Comparison of ENCODE assay signal across 14 mouse cellular contexts in genomic region chr10:121252781-121253180, GRCm38 (mm10).
A peak's percentile ranks its signal among the peaks of the same experiment; 100 is the strongest.
DNase-seq lines count a peak whose midpoint lies in the region; ATAC-seq and TF ChIP-seq lines count a peak whose summit lies in the region.
"Had no signal": no experiment of that assay in that cellular context is flagged by ENCODE, and none has a peak within 500 bp of the region (broad histone marks: within the 10 kb centered on the region; RNA-seq: fewer than 3 reads in every experiment).

No protein-coding gene starts in this region.

- no peaks in the 10 kb centered on the region for H3K79me3 ChIP-seq in C2C12 (ENCODE audit: low read depth)

- no peaks in the 10 kb centered on the region for H3K79me2 ChIP-seq in liver, adult 2 months (ENCODE audit: control insufficient read depth, insufficient read depth, low read length)
- H3K79me2 ChIP-seq in C2C12 (ENCODE audit: control insufficient read depth, insufficient read depth), result no peaks in the 10 kb centered on the region

- no peak overlapping the region for H3ac ChIP-seq in C2C12 (ENCODE audit: control insufficient read depth, insufficient read length, low read depth)

- H3K9ac ChIP-seq in liver, adult 2 months (ENCODE audit: low read depth, low read length), result no peak overlapping the region
- no peak overlapping the region for H3K9ac ChIP-seq in liver, embryonic 12.5 days

- intact Hi-C loops in gastrocnemius, adult 2 months (cut with DNase I), result no loop called here
- intact Hi-C loops in gastrocnemius, postnatal 14 days (cut with DNase I; ENCODE audit: low total_unique reads), result loop anchor here (10.0 kb wide), 2 partner anchors 208 to 308 kb away; no protein-coding TSS in a partner anchor

- H3K4me2 ChIP-seq in liver, embryonic 12.5 days, result no peak overlapping the region

- no peak for DNase-seq in gastrocnemius, adult 2 months
- no peak for DNase-seq in gastrocnemius, postnatal 14 days
- DNase-seq in liver, adult 2 months (ENCODE audit: extremely low read depth, low read depth, low spot score), result no peak
- DNase-seq in brain, embryonic 14.5 days (ENCODE audit: low read depth), result no peak
- no peak for DNase-seq in layer of hippocampus, postnatal 36 days
- no peak for DNase-seq in gastrocnemius, postnatal 10 days
- DNase-seq: adrenal gland, postnatal 14 days; kidney, adult 11 months; right cerebral cortex, adult 18-20 months had no signal

- TF ChIP-seq CTCF in gastrocnemius, adult 2 months (IDR thresholded peaks at IDR 0.05), result peak; percentile 24; the same call in 1 of the 2 replicates
- peak; percentile 14; the same call in 1 of the 2 replicates for TF ChIP-seq CTCF in liver, adult 2 months (IDR thresholded peaks at IDR 0.05; ENCODE audit: low read depth, low read length)
- peak; percentile 9 for TF ChIP-seq CTCF in C2C12 (IDR thresholded peaks at IDR 0.05; ENCODE audit: control insufficient read depth, insufficient read depth, insufficient read length)
- peak; percentile 28; the same call in 1 of the 2 replicates for TF ChIP-seq CTCF in brain, embryonic 14.5 days (IDR thresholded peaks at IDR 0.05; ENCODE audit: borderline replicate concordance, extremely low read depth, insufficient read depth, insufficient read length)

- no peaks in the 10 kb centered on the region for H3K36me3 ChIP-seq in liver, adult 2 months (ENCODE audit: control insufficient read depth, insufficient read depth, low read length)
- no peaks in the 10 kb centered on the region for H3K36me3 ChIP-seq in liver, embryonic 12.5 days
- H3K36me3 ChIP-seq in C2C12 (ENCODE audit: control insufficient read depth, insufficient read depth), result no peaks in the 10 kb centered on the region
- H3K36me3 ChIP-seq: hindbrain, embryonic 10.5 days had no signal

- no peaks in the 10 kb centered on the region for H3K27me3 ChIP-seq in liver, adult 2 months (ENCODE audit: control insufficient read depth, insufficient read depth, low read length)
- H3K27me3 ChIP-seq in liver, embryonic 12.5 days (replicated peaks), result peaks cover 5% of the 10 kb centered on the region; the same call in 1 of the 2 replicates
- peaks cover 29% of the 10 kb centered on the region for H3K27me3 ChIP-seq in C2C12 (ENCODE audit: control insufficient read depth, insufficient read depth, insufficient read length)

- H3K9me3 ChIP-seq in liver, embryonic 12.5 days (replicated peaks), result no peaks in the 10 kb centered on the region
- H3K9me3 ChIP-seq: hindbrain, embryonic 10.5 days had no signal

- no peak for TF ChIP-seq POLR2A in liver, adult 2 months (IDR thresholded peaks at IDR 0.05; ENCODE audit: extremely low read depth, insufficient read depth, low read length)
- no peak for TF ChIP-seq POLR2A in brain, embryonic 14.5 days (IDR thresholded peaks at IDR 0.05; ENCODE audit: borderline replicate concordance, extremely low read depth, insufficient read depth, insufficient read length, poor library complexity, severe bottlenecking)

- H3K4me1 ChIP-seq in liver, adult 2 months (ENCODE audit: control insufficient read depth, insufficient read depth, low read length), result no peaks in the 10 kb centered on the region
- no peaks in the 10 kb centered on the region for H3K4me1 ChIP-seq in liver, embryonic 12.5 days

- ATAC-seq in liver, embryonic 12.5 days, result no peak

- H3K27ac ChIP-seq in gastrocnemius, adult 2 months, result no peak overlapping the region
- no peak overlapping the region for H3K27ac ChIP-seq in liver, adult 2 months (replicated peaks; ENCODE audit: insufficient read depth, low read depth, low read length)
- H3K27ac ChIP-seq in liver, embryonic 12.5 days, result no peak overlapping the region
- H3K27ac ChIP-seq: hindbrain, embryonic 10.5 days; macrophage had no signal

- WGBS in liver, adult 2 months, result 75% methylated on average over 7 of the region's 7 CpGs
- 59% methylated on average over 7 of the region's 7 CpGs for WGBS in liver, embryonic 12.5 days (ENCODE audit: insufficient replicate concordance)

- H3K4me3 ChIP-seq in gastrocnemius, adult 2 months, result no peak overlapping the region
- H3K4me3 ChIP-seq in liver, adult 2 months (ENCODE audit: insufficient read depth, low read depth, low read length), result no peak overlapping the region
- H3K4me3 ChIP-seq in liver, embryonic 12.5 days, result no peak overlapping the region
- H3K4me3 ChIP-seq in C2C12 (ENCODE audit: insufficient read depth, poor library complexity, severe bottlenecking), result no peak overlapping the region
- H3K4me3 ChIP-seq: erythroblast, embryonic 14.5 days; hindbrain, embryonic 10.5 days had no signal

TF ChIP-seq in C2C12, 6 proteins besides CTCF, POLR2A, EP300 and RAD21:
- TF ChIP-seq USF1 (IDR thresholded peaks at IDR 0.05; ENCODE audit: low read depth), result no peak
- TF ChIP-seq MYOD1 (IDR thresholded peaks at IDR 0.05; ENCODE audit: control insufficient read depth, insufficient read length, low read depth), result no peak
- TF ChIP-seq MAX (IDR thresholded peaks at IDR 0.05), result no peak
- no peak for TF ChIP-seq FOSL1 (IDR thresholded peaks at IDR 0.05; ENCODE audit: insufficient read depth, low read length, poor library complexity, severe bottlenecking)
- TF ChIP-seq MYOG (IDR thresholded peaks at IDR 0.05; ENCODE audit: control insufficient read depth, extremely low read depth, insufficient read length), result no peak
- TF ChIP-seq CEBPB (IDR thresholded peaks at IDR 0.05; ENCODE audit: low read depth), result no peak
